Mouse (Mus musculus) embryonic fibroblast, embryonic 13.5 days (primary cell): Measurements from ENCODE around the gene Gm11555.

Experiments used
- CTCF ChIP-seq: IDR thresholded peaks from 2 replicates; pipeline ENCODE4 v1.5.1; 2011; ENCODE audit warnings: mild to moderate bottlenecking, control low read depth, low read length, moderate library complexity, borderline replicate concordance; ENCODE audit not compliant: insufficient read depth
- POLR2A ChIP-seq: IDR thresholded peaks from 2 replicates; pipeline ENCODE4 v1.6.1; 2011; ENCODE audit warnings: low read depth, mild to moderate bottlenecking, control low read depth, low read length, moderate library complexity

GRCm38 (mm10) chr11:99620335-99620734, 29.7 kb downstream of the Gm11555 start, which contains the start of gene Gm11562:
- TF ChIP-seq CTCF: no peak
- TF ChIP-seq POLR2A: no peak
